Mouse (Mus musculus) NIH3T3 (cell line): ENCODE results near the gene Phactr2.

Experiments
- DNase-seq: peaks from one replicate; pipeline ENCODE4 v3.0.0-alpha.2; 2012; ENCODE audit warnings: low read depth

Gene Phactr2

GRCm38 (mm10) chr10:13448283-13449045 lies 25.7 kb downstream of the Phactr2 start:
- DNase-seq: no peak

- DNase-seq: peak; percentile 80
Measured at GRCm38 (mm10) chr10:13446791-13447249, 27.4 kb downstream of the Phactr2 start.

- DNase-seq: no peak
Measured at GRCm38 (mm10) chr10:13444257-13444656, 30.0 kb downstream of the Phactr2 start.

GRCm38 (mm10) chr10:13443647-13444046 lies 30.6 kb downstream of the Phactr2 start:
- DNase-seq: no peak

GRCm38 (mm10) chr10:13440292-13440691 lies 33.9 kb downstream of the Phactr2 start:
- DNase-seq: no peak

GRCm38 (mm10) chr10:13438118-13438821 lies 35.9 kb downstream of the Phactr2 start:
- DNase-seq: no peak

- no peak for DNase-seq
Measured at GRCm38 (mm10) chr10:13437011-13437410, 37.2 kb downstream of the Phactr2 start.

- no peak for DNase-seq
Measured at GRCm38 (mm10) chr10:13433016-13433415, 41.2 kb downstream of the Phactr2 start.

GRCm38 (mm10) chr10:13431641-13432540 lies 42.3 kb downstream of the Phactr2 start:
- peak; percentile 14 for DNase-seq

GRCm38 (mm10) chr10:13429766-13430165 lies 44.4 kb downstream of the Phactr2 start:
- peak; percentile 84 for DNase-seq

- no peak for DNase-seq
Measured at GRCm38 (mm10) chr10:13429240-13429639, 45.0 kb downstream of the Phactr2 start.

- DNase-seq: no peak
Measured at GRCm38 (mm10) chr10:13428536-13428935, 45.7 kb downstream of the Phactr2 start.

- no peak for DNase-seq
Measured at GRCm38 (mm10) chr10:13427599-13427998, 46.6 kb downstream of the Phactr2 start.

- DNase-seq: no peak
Measured at GRCm38 (mm10) chr10:13425198-13425597, 49.0 kb downstream of the Phactr2 start.

GRCm38 (mm10) chr10:13424508-13424907 lies 49.7 kb downstream of the Phactr2 start:
- no peak for DNase-seq

GRCm38 (mm10) chr10:13424015-13424414 lies 50.2 kb downstream of the Phactr2 start:
- DNase-seq: no peak

- DNase-seq: no peak
Measured at GRCm38 (mm10) chr10:13422121-13422520, 52.1 kb downstream of the Phactr2 start.

- no peak for DNase-seq
Measured at GRCm38 (mm10) chr10:13419246-13419645, 55.0 kb downstream of the Phactr2 start.

- no peak for DNase-seq
Measured at GRCm38 (mm10) chr10:13415489-13416104, 58.6 kb downstream of the Phactr2 start.

- DNase-seq: peak; percentile 53
Measured at GRCm38 (mm10) chr10:13412202-13412923, 61.8 kb downstream of the Phactr2 start.

GRCm38 (mm10) chr10:13411056-13411455 lies 63.2 kb downstream of the Phactr2 start:
- no peak for DNase-seq
